Mouse (Mus musculus) stomach, embryonic 16.5 days (tissue): ENCODE data around the gene Eif4e3. TPM values are rescaled to one million over a fixed set of nuclear protein-coding genes. Genes with fewer than 3 reads are reported as not detected.

Experiments
- ATAC-seq: fragments of 200-750 bp; cut with Nextera tagmentation; 2 replicates; pipeline ENCODE4 v1.8.0; 2017; ENCODE audit warnings: moderate number of reproducible peaks, moderate TSS enrichment; ENCODE audit not compliant: insufficient read depth, low FRiP score
- H3K27ac ChIP-seq: fragments of 300-500 bp; sonication (generic); 2 replicates; pipeline ENCODE4 v1.5.1; 2014; ENCODE audit warnings: low read length
- H3K27me3 ChIP-seq: fragments of 300-500 bp; sonication (generic); 2 replicates; pipeline ENCODE4 v1.6.1; 2014; ENCODE audit warnings: low read length, control low read depth, mixed read lengths; ENCODE audit not compliant: control insufficient read depth, insufficient read depth
- H3K36me3 ChIP-seq: fragments of 300-500 bp; sonication (generic); 2 replicates; pipeline ENCODE4 v1.6.1; 2014; ENCODE audit warnings: low read length; ENCODE audit not compliant: control insufficient read depth, insufficient read depth
- H3K4me1 ChIP-seq: fragments of 300-500 bp; sonication (generic); 2 replicates; pipeline ENCODE4 v1.6.1; 2014; ENCODE audit warnings: low read length, control low read depth, mixed read lengths; ENCODE audit not compliant: control insufficient read depth, insufficient read depth
- H3K4me2 ChIP-seq: fragments of 300-500 bp; sonication (generic); 2 replicates; pipeline ENCODE4 v1.6.1; 2014; ENCODE audit warnings: low read depth, low read length, mixed read lengths
- H3K4me3 ChIP-seq: fragments of 300-500 bp; sonication (generic); replicated peaks from 2 replicates; pipeline ENCODE4 v1.5.1; 2014; ENCODE audit warnings: mild to moderate bottlenecking, low read length
- H3K9ac ChIP-seq: fragments of 300-500 bp; sonication (generic); 2 replicates; pipeline ENCODE4 v1.6.1; 2014; ENCODE audit warnings: low read length
- H3K9me3 ChIP-seq: fragments of 300-500 bp; sonication (generic); replicated peaks from 2 replicates; pipeline ENCODE4 v1.6.1; 2016; ENCODE audit warnings: low read length, control low read depth; ENCODE audit not compliant: control insufficient read depth
- WGBS: fragments of 180-500 bp; shearing (Covaris S2); extraction: QIAGEN DNeasy Blood & Tissue Kit; methylation state at CpG from one replicate; pipeline ENCODE4 v1.1.7; 2014; 5-methylcytosine and 5-hydroxymethylcytosine counted together
- polyA plus RNA-seq: library from polyadenylated mRNA; unstranded; fragments of >200 nt; fragmentation: Nextera tagmentation; extraction: Ambion mirVana; gene quantifications from 2 replicates; pipeline ENCODE4 v1.2.1, GENCODE M21; 2015

Gene Eif4e3
- polyA plus RNA-seq, 1 experiment from 2014 or later: 10.9 TPM

GRCm38 (mm10) chr6:99691666-99692205 lies 25.2 kb upstream of the Eif4e3 start:
- no peaks in the 10 kb centered on the region for H3K36me3 ChIP-seq
- no peak for ATAC-seq
- peaks cover 38% of the 10 kb centered on the region for H3K27me3 ChIP-seq
- H3K9ac ChIP-seq: peak overlapping the region; percentile 84
- peak overlapping the region; percentile 94 for H3K4me2 ChIP-seq
- no peaks in the 10 kb centered on the region for H3K9me3 ChIP-seq
- peak overlapping the region; percentile 69 for H3K4me3 ChIP-seq
- H3K4me1 ChIP-seq: peaks cover 4% of the 10 kb centered on the region; the same call in 1 of the 2 replicates
- no peak overlapping the region for H3K27ac ChIP-seq
- 9% methylated on average over 25 of the region's 25 CpGs for WGBS

GRCm38 (mm10) chr6:99688513-99688912 lies 21.9 kb upstream of the Eif4e3 start:
- 0 out of 2 replicates have a peak, but pooled peaks cover 4% of the 10 kb centered on the region for H3K9me3 ChIP-seq
- no peaks in the 10 kb centered on the region for H3K36me3 ChIP-seq
- H3K4me3 ChIP-seq: no peak overlapping the region
- H3K27me3 ChIP-seq: peaks cover 24% of the 10 kb centered on the region
- no peak overlapping the region for H3K4me2 ChIP-seq
- no peak overlapping the region for H3K9ac ChIP-seq
- no peak for ATAC-seq
- no peak overlapping the region for H3K27ac ChIP-seq
- H3K4me1 ChIP-seq: peaks cover 2% of the 10 kb centered on the region; the same call in 1 of the 2 replicates
- WGBS: 72% methylated on average over 6 of the region's 6 CpGs

- ATAC-seq: no peak
- Histone ChIP-seq H3K27me3 (no peaks in the 10 kb centered on the region), H3K4me3 (no peak overlapping the region), H3K4me2 (no peak overlapping the region), H3K9ac (no peak overlapping the region), H3K9me3 (0 out of 2 replicates have a peak, but pooled peaks cover 4% of the 10 kb centered on the region), H3K27ac (no peak overlapping the region), H3K4me1 (no peaks in the 10 kb centered on the region), H3K36me3 (no peaks in the 10 kb centered on the region)
- 54% methylated on average over 5 of the region's 5 CpGs for WGBS
Observed at GRCm38 (mm10) chr6:99684899-99685298, 18.3 kb upstream of the Eif4e3 start.

- H3K36me3 ChIP-seq: no peaks in the 10 kb centered on the region
- H3K9ac ChIP-seq: no peak overlapping the region
- no peak for ATAC-seq
- no peaks in the 10 kb centered on the region for H3K4me1 ChIP-seq
- H3K9me3 ChIP-seq: 0 out of 2 replicates have a peak, but pooled peaks cover 4% of the 10 kb centered on the region
- no peak overlapping the region for H3K4me3 ChIP-seq
- no peaks in the 10 kb centered on the region for H3K27me3 ChIP-seq
- no peak overlapping the region for H3K4me2 ChIP-seq
- 92% methylated on average over 5 of the region's 5 CpGs for WGBS
- H3K27ac ChIP-seq: no peak overlapping the region
Observed at GRCm38 (mm10) chr6:99683974-99684373, 17.4 kb upstream of the Eif4e3 start.

- H3K4me1 ChIP-seq: 0 out of 2 replicates have a peak, but pooled peaks cover 3% of the 10 kb centered on the region
- H3K9ac ChIP-seq: no peak overlapping the region
- H3K4me3 ChIP-seq: no peak overlapping the region
- no peak overlapping the region for H3K4me2 ChIP-seq
- WGBS: 83% methylated on average over 11 of the region's 11 CpGs
- no peaks in the 10 kb centered on the region for H3K27me3 ChIP-seq
- no peak overlapping the region for H3K27ac ChIP-seq
- no peaks in the 10 kb centered on the region for H3K9me3 ChIP-seq
- H3K36me3 ChIP-seq: no peaks in the 10 kb centered on the region
- ATAC-seq: no peak
Observed at GRCm38 (mm10) chr6:99678108-99678507, 11.5 kb upstream of the Eif4e3 start.

- peak; percentile 21; the same call in 1 of the 2 replicates for ATAC-seq
- H3K36me3 ChIP-seq: no peaks in the 10 kb centered on the region
- H3K9ac ChIP-seq: no peak overlapping the region
- H3K9me3 ChIP-seq: no peaks in the 10 kb centered on the region
- no peaks in the 10 kb centered on the region for H3K27me3 ChIP-seq
- 61% methylated on average over 8 of the region's 8 CpGs for WGBS
- 0 out of 2 replicates have a peak, but pooled peaks cover 3% of the 10 kb centered on the region for H3K4me1 ChIP-seq
- H3K27ac ChIP-seq: no peak overlapping the region
- no peak overlapping the region for H3K4me2 ChIP-seq
- no peak overlapping the region for H3K4me3 ChIP-seq
Observed at GRCm38 (mm10) chr6:99677325-99677724, 10.8 kb upstream of the Eif4e3 start.

GRCm38 (mm10) chr6:99674482-99674881 lies 7.9 kb upstream of the Eif4e3 start:
- no peak overlapping the region for H3K4me3 ChIP-seq
- no peak for ATAC-seq
- WGBS: 84% methylated on average over 4 of the region's 4 CpGs
- H3K27me3 ChIP-seq: no peaks in the 10 kb centered on the region
- H3K4me2 ChIP-seq: no peak overlapping the region
- no peaks in the 10 kb centered on the region for H3K9me3 ChIP-seq
- H3K9ac ChIP-seq: no peak overlapping the region
- H3K4me1 ChIP-seq: 0 out of 2 replicates have a peak, but pooled peaks cover 3% of the 10 kb centered on the region
- no peaks in the 10 kb centered on the region for H3K36me3 ChIP-seq
- no peak overlapping the region for H3K27ac ChIP-seq

GRCm38 (mm10) chr6:99671768-99672167 lies 5.2 kb upstream of the Eif4e3 start:
- Histone ChIP-seq H3K4me1 (no peaks in the 10 kb centered on the region), H3K4me3 (no peak overlapping the region), H3K27me3 (no peaks in the 10 kb centered on the region), H3K9ac (no peak overlapping the region), H3K4me2 (no peak overlapping the region), H3K36me3 (no peaks in the 10 kb centered on the region), H3K27ac (no peak overlapping the region), H3K9me3 (no peaks in the 10 kb centered on the region)
- ATAC-seq: no peak
- WGBS: 60% methylated on average over 3 of the region's 3 CpGs

- H3K9ac ChIP-seq: no peak overlapping the region
- no peaks in the 10 kb centered on the region for H3K27me3 ChIP-seq
- H3K4me1 ChIP-seq: no peaks in the 10 kb centered on the region; the same call in 1 of the 2 replicates
- H3K4me2 ChIP-seq: no peak overlapping the region
- ATAC-seq: 0 out of 2 replicates have a peak, but pooled peaks have one; percentile 33
- H3K36me3 ChIP-seq: no peaks in the 10 kb centered on the region
- H3K4me3 ChIP-seq: no peak overlapping the region
- WGBS: 78% methylated on average over 7 of the region's 7 CpGs
- H3K27ac ChIP-seq: no peak overlapping the region
- H3K9me3 ChIP-seq: no peaks in the 10 kb centered on the region
Observed at GRCm38 (mm10) chr6:99670481-99671119, 4.0 kb upstream of the Eif4e3 start.
